Mouse (Mus musculus): ENCODE results near the gene Sgip1. TPM values are rescaled to one million over a fixed set of nuclear protein-coding genes. Genes with fewer than 3 reads are reported as not detected.

Sgip1 gene
- polyA plus RNA-seq, 1 experiment from 2014 or later = 0.44 TPM

GRCm38 (mm10) chr4:102810277-102810676 is 69.2 kb downstream of the Sgip1 start:
- ChIA-PET CTCF (no interaction called here), POLR2A (no interaction called here)
- no peaks in the 10 kb centered on the region for H3K27me3 ChIP-seq
- in situ Hi-C loops (cut with MboI; ENCODE audit: low pct_unique_long_range_greater_than_20kb) = no loop called here
- no peak for ATAC-seq
- DNase-seq (ENCODE audit: low read depth, low spot score) = no peak
- TF ChIP-seq CTCF (IDR thresholded peaks at IDR 0.05) = no peak

DNA sequence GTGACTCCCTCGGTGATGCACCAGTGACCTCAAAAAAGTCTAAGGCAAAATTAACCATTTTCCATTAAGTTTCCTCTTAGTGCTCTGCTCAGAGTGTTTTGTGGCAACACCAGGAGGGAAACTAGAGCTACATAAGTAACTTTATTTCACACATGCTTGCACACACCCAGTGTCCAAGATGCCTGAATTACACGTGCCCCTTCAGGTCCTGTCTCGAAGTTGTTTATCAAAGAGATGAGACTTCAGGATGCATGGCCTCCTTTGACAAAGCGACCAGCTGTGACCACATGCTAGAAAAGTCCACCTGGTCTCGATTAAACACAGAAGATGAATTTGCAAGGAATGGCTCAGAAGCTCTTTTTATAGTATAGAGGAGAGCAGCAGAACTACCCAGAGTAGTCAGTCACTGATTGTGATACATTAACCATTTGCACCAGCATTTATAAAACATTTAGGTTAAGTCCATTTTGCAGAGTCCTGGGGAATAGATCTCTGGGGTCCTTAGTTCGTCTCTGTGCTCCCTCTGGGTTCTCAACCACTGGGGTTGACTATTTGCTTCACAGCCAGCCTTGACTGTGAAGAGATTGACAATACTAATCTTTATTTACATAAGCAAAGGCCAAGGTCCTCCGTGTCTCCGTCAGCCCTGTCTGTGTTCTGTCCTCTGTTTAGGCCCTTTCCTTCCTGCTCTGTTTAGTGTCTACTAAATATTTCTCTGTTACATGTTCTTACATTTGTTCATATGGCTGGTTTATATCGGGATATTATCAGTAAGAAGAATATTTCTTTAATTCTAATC is 70.1 kb downstream of the Sgip1 start:
- no peak for TF ChIP-seq CTCF (IDR thresholded peaks at IDR 0.05)
- in situ Hi-C loops (cut with MboI; ENCODE audit: low pct_unique_long_range_greater_than_20kb) = no loop called here
- ChIA-PET CTCF (no interaction called here), POLR2A (no interaction called here)
- ATAC-seq = no peak
- H3K27me3 ChIP-seq = no peaks in the 10 kb centered on the region
- no peak for DNase-seq (ENCODE audit: low read depth, low spot score)

GRCm38 (mm10) chr4:102813346-102813745 is 72.2 kb downstream of the Sgip1 start:
- no peaks in the 10 kb centered on the region for H3K27me3 ChIP-seq
- DNase-seq (ENCODE audit: low read depth, low spot score) (no peak), ATAC-seq (no peak)
- no peak for TF ChIP-seq CTCF (IDR thresholded peaks at IDR 0.05)
- ChIA-PET CTCF (interaction anchor here (1.4 kb wide), 1 partner anchor 11 kb away, joined by 3 read pairs; no protein-coding TSS in a partner anchor), POLR2A (no interaction called here)
- in situ Hi-C loops (cut with MboI; ENCODE audit: low pct_unique_long_range_greater_than_20kb) = no loop called here

DNA sequence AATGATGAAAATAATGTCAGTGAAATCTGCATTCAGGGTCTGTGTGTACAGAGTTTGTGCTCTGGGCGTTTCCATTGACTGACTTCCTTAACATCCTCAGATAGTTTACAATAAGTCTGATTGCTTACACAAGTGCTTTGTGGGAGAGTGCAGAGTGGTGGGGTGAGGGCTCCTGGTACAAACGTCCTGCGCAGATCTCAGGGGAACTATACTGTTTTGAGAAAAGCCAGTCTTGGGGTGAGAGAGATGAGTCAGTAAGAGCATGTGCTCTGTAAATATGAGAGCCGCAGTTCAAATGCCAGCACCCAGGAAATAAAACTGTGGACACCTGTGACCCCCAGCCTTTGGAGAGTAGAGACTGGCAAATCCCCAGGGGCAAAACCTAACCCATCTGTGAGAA is 80.7 kb downstream of the Sgip1 start:
- DNase-seq (ENCODE audit: low read depth, low spot score) = no peak
- in situ Hi-C loops (cut with MboI; ENCODE audit: low pct_unique_long_range_greater_than_20kb) = no loop called here
- TF ChIP-seq CTCF (IDR thresholded peaks at IDR 0.05) = no peak
- no peaks in the 10 kb centered on the region for H3K27me3 ChIP-seq
- POLR2A ChIA-PET = no interaction called here
- ATAC-seq = no peak
- CTCF ChIA-PET = no interaction called here

GRCm38 (mm10) chr4:102824494-102824893 is 83.4 kb downstream of the Sgip1 start:
- no peak for DNase-seq (ENCODE audit: low read depth, low spot score)
- ChIA-PET CTCF (interaction anchor here (1.1 kb wide), 1 partner anchor 12 kb away, joined by 3 read pairs; no protein-coding TSS in a partner anchor), POLR2A (no interaction called here)
- no peaks in the 10 kb centered on the region for H3K27me3 ChIP-seq
- ATAC-seq = no peak
- TF ChIP-seq CTCF (IDR thresholded peaks at IDR 0.05) = no peak
- in situ Hi-C loops (cut with MboI; ENCODE audit: low pct_unique_long_range_greater_than_20kb) = no loop called here

GRCm38 (mm10) chr4:102826159-102826558 is 85.1 kb downstream of the Sgip1 start:
- POLR2A ChIA-PET = no interaction called here
- DNase-seq (ENCODE audit: low read depth, low spot score) (no peak), ATAC-seq (no peak)
- in situ Hi-C loops (cut with MboI; ENCODE audit: low pct_unique_long_range_greater_than_20kb) = no loop called here
- CTCF ChIA-PET = no interaction called here
- no peaks in the 10 kb centered on the region for H3K27me3 ChIP-seq
- no peak for TF ChIP-seq CTCF (IDR thresholded peaks at IDR 0.05)

GRCm38 (mm10) chr4:102828518-102828917 is 87.4 kb downstream of the Sgip1 start:
- POLR2A ChIA-PET = no interaction called here
- in situ Hi-C loops (cut with MboI; ENCODE audit: low pct_unique_long_range_greater_than_20kb) = no loop called here
- ATAC-seq (no peak), DNase-seq (ENCODE audit: low read depth, low spot score) (no peak)
- no peaks in the 10 kb centered on the region for H3K27me3 ChIP-seq
- CTCF ChIA-PET = no interaction called here
- no peak for TF ChIP-seq CTCF (IDR thresholded peaks at IDR 0.05)

- ChIA-PET CTCF (no interaction called here), POLR2A (no interaction called here)
- no peaks in the 10 kb centered on the region for H3K27me3 ChIP-seq
- DNase-seq (ENCODE audit: low read depth, low spot score) (no peak), ATAC-seq (no peak)
- in situ Hi-C loops (cut with MboI; ENCODE audit: low pct_unique_long_range_greater_than_20kb) = no loop called here
- TF ChIP-seq CTCF (IDR thresholded peaks at IDR 0.05) = no peak
These were observed 92.1 kb downstream of the Sgip1 start for GRCm38 (mm10) chr4:102833191-102833590.

- in situ Hi-C loops (cut with MboI; ENCODE audit: low pct_unique_long_range_greater_than_20kb) = no loop called here
- ATAC-seq (no peak), DNase-seq (ENCODE audit: low read depth, low spot score) (no peak)
- H3K27me3 ChIP-seq = no peaks in the 10 kb centered on the region
- ChIA-PET POLR2A (no interaction called here), CTCF (no interaction called here)
- TF ChIP-seq CTCF (IDR thresholded peaks at IDR 0.05) = no peak
These were observed 92.6 kb downstream of the Sgip1 start for GRCm38 (mm10) chr4:102833726-102834125.

DNA sequence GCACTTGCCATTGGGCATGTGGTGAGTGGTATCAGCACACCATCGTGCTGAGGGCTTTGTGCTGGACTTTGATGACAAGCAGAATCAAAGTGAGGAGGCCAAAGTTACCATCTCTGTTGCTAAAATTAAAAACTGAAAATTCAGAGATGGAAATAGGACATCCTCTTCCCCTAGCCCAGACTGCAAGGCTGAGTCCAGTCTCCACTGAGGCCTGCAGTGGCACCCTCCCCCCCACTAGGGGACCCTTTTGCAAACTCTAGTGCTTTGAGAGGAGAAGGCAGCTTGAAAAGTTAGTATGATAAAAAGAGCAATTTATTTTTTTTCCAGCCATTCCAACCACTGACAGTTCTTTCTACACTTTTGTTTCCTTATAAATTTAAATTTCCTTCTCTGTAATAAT is 93.6 kb downstream of the Sgip1 start:
- ChIA-PET CTCF (no interaction called here), POLR2A (no interaction called here)
- no peak for TF ChIP-seq CTCF (IDR thresholded peaks at IDR 0.05)
- no peak for ATAC-seq
- in situ Hi-C loops (cut with MboI; ENCODE audit: low pct_unique_long_range_greater_than_20kb) = no loop called here
- H3K27me3 ChIP-seq = no peaks in the 10 kb centered on the region
- no peak for DNase-seq (ENCODE audit: low read depth, low spot score)

DNA sequence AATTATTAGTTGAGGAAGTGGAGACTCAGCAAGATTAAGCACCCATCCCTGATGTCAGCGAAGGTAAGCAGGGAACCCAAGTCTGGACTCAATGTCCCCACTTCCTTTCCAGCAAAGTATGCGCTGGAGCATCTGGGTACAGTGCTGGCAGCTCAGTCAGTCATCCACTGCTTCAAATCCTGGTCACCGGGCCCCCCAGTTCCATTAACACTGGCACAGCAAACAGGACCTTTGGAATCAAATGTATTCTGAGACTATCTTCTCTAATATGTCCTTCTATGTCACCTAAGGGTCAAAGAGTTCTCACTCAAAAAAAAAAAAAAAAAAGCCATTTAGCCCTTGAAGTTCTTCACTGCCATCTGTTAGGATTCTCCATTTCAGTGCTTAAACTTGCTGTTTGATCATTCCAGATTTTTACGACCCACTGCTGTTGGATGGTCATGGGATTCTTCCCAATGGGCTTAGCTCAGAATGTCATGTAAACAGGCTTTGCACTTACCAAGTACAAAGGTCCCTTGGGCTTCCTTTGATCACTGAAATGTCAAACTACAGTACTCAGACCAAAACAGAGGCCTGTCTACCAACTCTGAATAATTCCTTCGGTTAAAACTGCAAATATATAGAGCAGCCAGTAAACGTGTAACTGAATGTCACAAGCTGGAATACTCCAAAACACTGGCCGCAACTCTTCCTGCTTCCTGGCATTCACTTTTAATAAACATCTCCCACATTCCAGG is 99.1 kb downstream of the Sgip1 start:
- DNase-seq (ENCODE audit: low read depth, low spot score) (no peak), ATAC-seq (no peak)
- H3K27me3 ChIP-seq = no peaks in the 10 kb centered on the region
- in situ Hi-C loops (cut with MboI; ENCODE audit: low pct_unique_long_range_greater_than_20kb) = no loop called here
- ChIA-PET CTCF (interaction anchor here (0.6 kb wide), 1 partner anchor 98 kb away, joined by 3 read pairs; no protein-coding TSS in a partner anchor), POLR2A (no interaction called here)
- TF ChIP-seq CTCF (IDR thresholded peaks at IDR 0.05) = no peak
